Mouse (Mus musculus) hindbrain, embryonic 12.5 days (tissue): ENCODE data around the gene Pex5. TPM values are rescaled to one million over a fixed set of nuclear protein-coding genes. Genes with fewer than 3 reads are reported as not detected.

Experiments
- ATAC-seq: fragments of 200-750 bp; cut with Nextera tagmentation; 2 replicates; pipeline ENCODE4 v1.8.0; 2017; ENCODE audit warnings: moderate TSS enrichment; ENCODE audit not compliant: low FRiP score
- H3K27ac ChIP-seq: fragments of 300-500 bp; sonication (generic); 2 replicates; pipeline ENCODE4 v1.5.1; 2016; ENCODE audit warnings: mild to moderate bottlenecking
- H3K27me3 ChIP-seq: fragments of 300-500 bp; sonication (generic); 2 replicates; pipeline ENCODE4 v1.6.1; 2016; ENCODE audit warnings: mild to moderate bottlenecking
- H3K36me3 ChIP-seq: fragments of 300-500 bp; sonication (generic); 2 replicates; pipeline ENCODE4 v1.6.1; 2016; ENCODE audit warnings: mild to moderate bottlenecking
- H3K4me1 ChIP-seq: fragments of 300-500 bp; sonication (generic); 2 replicates; pipeline ENCODE4 v1.6.1; 2016
- H3K4me2 ChIP-seq: fragments of 300-500 bp; sonication (generic); replicated peaks from 2 replicates; pipeline ENCODE4 v1.6.1; 2016; ENCODE audit warnings: mild to moderate bottlenecking
- H3K4me3 ChIP-seq: fragments of 300-500 bp; sonication (generic); 2 replicates; pipeline ENCODE4 v1.5.1; 2016; ENCODE audit warnings: mild to moderate bottlenecking
- H3K9ac ChIP-seq: fragments of 300-500 bp; sonication (generic); 2 replicates; pipeline ENCODE4 v1.6.1; 2016; ENCODE audit warnings: mild to moderate bottlenecking, moderate library complexity
- H3K9me3 ChIP-seq: fragments of 300-500 bp; sonication (generic); replicated peaks from 2 replicates; pipeline ENCODE4 v1.6.1; 2016; ENCODE audit warnings: mild to moderate bottlenecking
- WGBS: fragments of 180-500 bp; shearing (Covaris S2); methylation state at CpG from one replicate; pipeline ENCODE4 v1.1.7; 2016; 5-methylcytosine and 5-hydroxymethylcytosine counted together
- polyA plus RNA-seq: library from polyadenylated mRNA; unstranded; fragments of >200 nt; fragmentation: Nextera tagmentation; extraction: Ambion mirVana; gene quantifications from 2 replicates; pipeline ENCODE4 v1.2.1, GENCODE M21; 2016

Gene Pex5
- polyA plus RNA-seq, 1 experiment from 2014 or later = 68.3 TPM

- no peak overlapping the region for H3K9ac ChIP-seq
- ATAC-seq = no peak
- no peaks in the 10 kb centered on the region for H3K4me1 ChIP-seq
- no peaks in the 10 kb centered on the region for H3K9me3 ChIP-seq
- H3K4me3 ChIP-seq = no peak overlapping the region
- no peak overlapping the region for H3K27ac ChIP-seq
- WGBS = 94% methylated on average over 9 of the region's 9 CpGs
- H3K36me3 ChIP-seq = peaks cover 24% of the 10 kb centered on the region; the same call in 1 of the 2 replicates
- H3K27me3 ChIP-seq = no peaks in the 10 kb centered on the region
- H3K4me2 ChIP-seq = no peak overlapping the region
Observed at GRCm38 (mm10) chr6:124446459-124446858, 31.6 kb upstream of the Pex5 start.

DNA sequence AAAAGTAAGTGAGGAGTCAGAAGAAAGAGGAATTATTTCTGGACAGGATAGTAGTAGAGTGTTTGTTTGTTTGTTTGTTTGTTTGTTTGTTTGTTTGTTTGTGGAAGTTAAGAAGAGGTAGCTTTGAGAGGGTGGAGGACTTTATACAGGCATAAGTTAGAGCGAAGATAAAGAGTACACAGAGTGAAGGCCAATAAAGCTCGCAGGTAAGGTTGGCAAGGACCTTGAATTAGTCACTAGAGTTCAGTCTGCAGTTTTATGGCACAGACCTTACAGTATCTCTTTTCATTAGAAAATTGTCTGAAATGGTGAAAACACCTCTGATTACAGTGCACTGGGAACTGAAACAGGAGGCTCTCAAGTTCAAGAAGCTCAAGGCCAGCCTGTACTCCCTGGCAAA lies 31.2 kb upstream of the Pex5 start:
- peaks cover 28% of the 10 kb centered on the region; the same call in 1 of the 2 replicates for H3K36me3 ChIP-seq
- no peaks in the 10 kb centered on the region for H3K27me3 ChIP-seq
- no peaks in the 10 kb centered on the region for H3K4me1 ChIP-seq
- no peaks in the 10 kb centered on the region for H3K9me3 ChIP-seq
- H3K4me3 ChIP-seq = no peak overlapping the region
- no peak for ATAC-seq
- no peak overlapping the region for H3K9ac ChIP-seq
- no peak overlapping the region for H3K27ac ChIP-seq
- no peak overlapping the region for H3K4me2 ChIP-seq
- WGBS = 98% methylated on average over 2 of the region's 2 CpGs

- Histone ChIP-seq H3K4me1 (no peaks in the 10 kb centered on the region), H3K36me3 (peaks cover 21% of the 10 kb centered on the region; the same call in 1 of the 2 replicates), H3K27ac (no peak overlapping the region), H3K4me2 (no peak overlapping the region), H3K27me3 (no peaks in the 10 kb centered on the region), H3K4me3 (no peak overlapping the region), H3K9ac (no peak overlapping the region), H3K9me3 (no peaks in the 10 kb centered on the region)
- WGBS = 84% methylated on average over 2 of the region's 2 CpGs
- ATAC-seq = no peak
Observed at GRCm38 (mm10) chr6:124443338-124443737, 28.5 kb upstream of the Pex5 start.

DNA sequence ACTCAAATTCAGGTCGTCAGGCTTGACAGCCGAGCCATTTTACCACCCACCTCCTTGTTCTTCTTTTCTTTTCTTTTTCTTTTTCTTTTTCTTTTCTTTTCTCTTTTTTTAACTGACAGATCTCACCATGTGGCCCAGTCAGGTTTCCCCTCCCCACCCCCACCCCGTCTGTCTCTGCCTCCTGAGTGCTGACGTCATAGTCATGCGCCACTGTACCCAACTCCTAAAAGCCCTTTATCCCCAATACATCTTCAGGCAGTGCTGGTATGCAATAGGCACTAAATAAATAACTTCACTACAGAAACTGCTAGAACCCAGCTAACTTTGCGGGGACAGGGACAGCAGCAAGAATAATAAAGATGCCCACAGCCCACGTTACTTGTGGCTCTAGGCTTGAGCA lies 21.4 kb upstream of the Pex5 start:
- Histone ChIP-seq H3K4me1 (peaks cover 6% of the 10 kb centered on the region), H3K27ac (no peak overlapping the region), H3K27me3 (no peaks in the 10 kb centered on the region), H3K36me3 (peaks cover 33% of the 10 kb centered on the region), H3K9ac (no peak overlapping the region), H3K4me2 (no peak overlapping the region), H3K4me3 (no peak overlapping the region), H3K9me3 (no peaks in the 10 kb centered on the region)
- WGBS = 64% methylated on average over 7 of the region's 7 CpGs
- no peak for ATAC-seq

- H3K9ac ChIP-seq = no peak overlapping the region
- H3K4me3 ChIP-seq = no peak overlapping the region
- no peak overlapping the region for H3K27ac ChIP-seq
- ATAC-seq = no peak
- peaks cover 32% of the 10 kb centered on the region for H3K36me3 ChIP-seq
- H3K9me3 ChIP-seq = no peaks in the 10 kb centered on the region
- 79% methylated on average over 5 of the region's 5 CpGs for WGBS
- no peak overlapping the region for H3K4me2 ChIP-seq
- no peaks in the 10 kb centered on the region for H3K27me3 ChIP-seq
- peaks cover 16% of the 10 kb centered on the region for H3K4me1 ChIP-seq
Observed at GRCm38 (mm10) chr6:124435173-124435572, 20.3 kb upstream of the Pex5 start.

DNA sequence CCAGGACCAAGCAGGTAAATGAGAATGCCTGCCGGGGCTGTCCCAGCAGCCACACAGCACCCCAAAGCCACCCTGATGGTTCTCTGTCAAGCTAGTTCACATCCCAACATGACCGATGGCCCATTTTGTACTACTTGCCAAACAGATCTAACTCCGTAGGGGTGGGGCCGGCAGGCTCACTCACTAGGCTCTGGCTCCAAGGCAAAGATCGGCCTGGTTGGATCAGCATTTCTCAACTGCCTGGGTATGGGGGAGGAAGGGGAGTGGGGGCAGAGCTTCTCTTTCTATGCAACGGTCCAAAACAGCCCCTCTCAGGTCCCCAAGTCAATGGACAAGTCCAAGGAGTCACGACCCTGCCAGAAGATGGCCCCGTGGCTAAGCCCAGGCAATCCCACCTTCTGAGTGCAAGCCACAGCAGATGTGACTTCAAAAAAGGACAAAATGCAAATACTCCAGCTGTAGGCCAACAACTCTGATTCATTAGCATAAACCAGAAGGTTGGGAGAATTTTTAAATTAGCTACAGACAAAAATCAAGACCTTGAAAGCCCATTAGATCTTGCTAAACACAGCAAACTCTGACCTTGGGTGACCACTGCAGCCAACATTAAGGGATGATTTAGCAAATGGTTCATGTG lies 18.9 kb upstream of the Pex5 start:
- no peak overlapping the region for H3K4me3 ChIP-seq
- no peak overlapping the region for H3K4me2 ChIP-seq
- peaks cover 19% of the 10 kb centered on the region for H3K4me1 ChIP-seq
- H3K27ac ChIP-seq = no peak overlapping the region
- peaks cover 32% of the 10 kb centered on the region for H3K36me3 ChIP-seq
- 87% methylated on average over 8 of the region's 8 CpGs for WGBS
- ATAC-seq = no peak
- no peak overlapping the region for H3K9ac ChIP-seq
- no peaks in the 10 kb centered on the region for H3K27me3 ChIP-seq
- no peaks in the 10 kb centered on the region for H3K9me3 ChIP-seq

GRCm38 (mm10) chr6:124430784-124431495 lies 16.1 kb upstream of the Pex5 start:
- Histone ChIP-seq H3K9ac (0 out of 2 replicates have a peak overlapping the region, but pooled peaks have one; percentile 0), H3K4me3 (no peak overlapping the region), H3K27me3 (no peaks in the 10 kb centered on the region), H3K27ac (peak overlapping the region; percentile 30; the same call in 1 of the 2 replicates), H3K4me2 (no peak overlapping the region), H3K36me3 (peaks cover 9% of the 10 kb centered on the region; the same call in 1 of the 2 replicates), H3K4me1 (peaks cover 19% of the 10 kb centered on the region), H3K9me3 (no peaks in the 10 kb centered on the region)
- ATAC-seq = peak; percentile 46
- 40% methylated on average over 8 of the region's 8 CpGs for WGBS

GRCm38 (mm10) chr6:124430379-124430778 lies 15.5 kb upstream of the Pex5 start:
- H3K9ac ChIP-seq = no peak overlapping the region
- H3K27ac ChIP-seq = no peak overlapping the region

GRCm38 (mm10) chr6:124427791-124428576 lies 13.1 kb upstream of the Pex5 start:
- H3K27me3 ChIP-seq = no peaks in the 10 kb centered on the region
- H3K4me3 ChIP-seq = no peak overlapping the region
- H3K4me1 ChIP-seq = peaks cover 19% of the 10 kb centered on the region
- no peak overlapping the region for H3K27ac ChIP-seq
- 0 out of 2 replicates have a peak, but pooled peaks cover 4% of the 10 kb centered on the region for H3K36me3 ChIP-seq
- H3K9me3 ChIP-seq = no peaks in the 10 kb centered on the region
- 57% methylated on average over 6 of the region's 6 CpGs for WGBS
- no peak for ATAC-seq
- no peak overlapping the region for H3K9ac ChIP-seq
- H3K4me2 ChIP-seq = no peak overlapping the region

More at GRCm38 (mm10) chr6:124430379-124430778, 15.5 kb upstream of the Pex5 start:
- Histone ChIP-seq H3K27me3 (no peaks in the 10 kb centered on the region), H3K36me3 (peaks cover 9% of the 10 kb centered on the region; the same call in 1 of the 2 replicates), H3K4me1 (peaks cover 19% of the 10 kb centered on the region), H3K9me3 (no peaks in the 10 kb centered on the region), H3K4me3 (no peak overlapping the region), H3K4me2 (no peak overlapping the region)
- ATAC-seq = peak; percentile 60
- 50% methylated on average over 3 of the region's 3 CpGs for WGBS

- Histone ChIP-seq H3K36me3 (0 out of 2 replicates have a peak, but pooled peaks cover 4% of the 10 kb centered on the region), H3K9me3 (no peaks in the 10 kb centered on the region), H3K4me3 (no peak overlapping the region), H3K27ac (no peak overlapping the region), H3K9ac (no peak overlapping the region), H3K27me3 (no peaks in the 10 kb centered on the region), H3K4me1 (peaks cover 19% of the 10 kb centered on the region), H3K4me2 (no peak overlapping the region)
- ATAC-seq = no peak
- 84% methylated on average over 7 of the region's 7 CpGs for WGBS
Observed at GRCm38 (mm10) chr6:124427289-124427688, 12.4 kb upstream of the Pex5 start.

DNA sequence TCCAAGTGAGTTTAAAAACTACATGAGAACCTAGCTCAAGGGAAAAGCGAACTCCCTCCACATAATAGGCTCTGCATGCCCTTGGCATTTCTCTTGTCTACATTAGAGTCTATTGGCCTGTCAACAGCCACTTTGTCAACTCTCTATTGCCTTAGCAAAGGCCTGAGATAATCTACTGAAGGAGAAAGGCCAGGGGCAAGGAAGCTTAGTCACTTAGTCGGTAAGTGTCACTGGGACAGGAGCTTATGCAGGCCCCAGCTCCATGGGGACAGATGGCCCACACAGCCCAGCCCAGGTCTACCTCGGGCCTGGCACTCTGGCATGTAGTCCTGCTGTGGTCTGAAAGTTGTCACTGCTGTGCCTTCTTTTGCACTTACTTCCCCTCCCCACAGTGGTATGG lies 11.7 kb upstream of the Pex5 start:
- 73% methylated on average over 3 of the region's 3 CpGs for WGBS
- no peak overlapping the region for H3K27ac ChIP-seq
- no peaks in the 10 kb centered on the region for H3K27me3 ChIP-seq
- 0 out of 2 replicates have a peak, but pooled peaks cover 4% of the 10 kb centered on the region for H3K36me3 ChIP-seq
- H3K4me3 ChIP-seq = no peak overlapping the region
- no peak overlapping the region for H3K9ac ChIP-seq
- ATAC-seq = no peak
- H3K4me1 ChIP-seq = peaks cover 17% of the 10 kb centered on the region
- no peaks in the 10 kb centered on the region for H3K9me3 ChIP-seq
- no peak overlapping the region for H3K4me2 ChIP-seq

- Histone ChIP-seq H3K27me3 (no peaks in the 10 kb centered on the region), H3K4me1 (peaks cover 6% of the 10 kb centered on the region), H3K4me3 (no peak overlapping the region), H3K9ac (no peak overlapping the region), H3K27ac (no peak overlapping the region), H3K9me3 (no peaks in the 10 kb centered on the region), H3K4me2 (no peak overlapping the region), H3K36me3 (no peaks in the 10 kb centered on the region)
- ATAC-seq = no peak
- WGBS = 77% methylated on average over 6 of the region's 6 CpGs
Observed at GRCm38 (mm10) chr6:124425523-124425922, 10.7 kb upstream of the Pex5 start.
